Mouse (Mus musculus): ENCODE results near the gene Bmp2k.
A peak's percentile ranks its signal among the peaks of the same experiment; 100 is the strongest.

Bmp2k gene

GRCm38 (mm10) chr5:96997310-96997801 lies at the start of gene Bmp2k:
Gene Bmp2k, plus strand, starts transcription at chr5:96997689.
- Histone ChIP-seq H3K27me3 (ENCODE audit: control insufficient read depth, insufficient read depth, low read length, poor library complexity, severe bottlenecking) (no peaks in the 10 kb centered on the region), H3K36me3 (ENCODE audit: control insufficient read depth, insufficient read depth, low read length, poor library complexity, severe bottlenecking) (no peaks in the 10 kb centered on the region)
- DNase-seq (ENCODE audit: low read depth, low spot score), result peak; percentile 94

GRCm38 (mm10) chr5:96948856-96949527 lies 48.5 kb upstream of the Bmp2k start:
- H3K36me3 ChIP-seq (ENCODE audit: control insufficient read depth, insufficient read depth, low read length, poor library complexity, severe bottlenecking), result no peaks in the 10 kb centered on the region
- DNase-seq (ENCODE audit: low read depth, low spot score), result peak; percentile 82
- H3K27me3 ChIP-seq (ENCODE audit: control insufficient read depth, insufficient read depth, low read length, poor library complexity, severe bottlenecking), result no peaks in the 10 kb centered on the region

GRCm38 (mm10) chr5:96949839-96950666 lies 47.4 kb upstream of the Bmp2k start:
- no peaks in the 10 kb centered on the region for H3K27me3 ChIP-seq (ENCODE audit: control insufficient read depth, insufficient read depth, low read length, poor library complexity, severe bottlenecking)
- DNase-seq (ENCODE audit: low read depth, low spot score), result no peak
- H3K36me3 ChIP-seq (ENCODE audit: control insufficient read depth, insufficient read depth, low read length, poor library complexity, severe bottlenecking), result no peaks in the 10 kb centered on the region

- no peaks in the 10 kb centered on the region for H3K27me3 ChIP-seq (ENCODE audit: control insufficient read depth, insufficient read depth, low read length, poor library complexity, severe bottlenecking)
- DNase-seq (ENCODE audit: low read depth, low spot score), result no peak
- no peaks in the 10 kb centered on the region for H3K36me3 ChIP-seq (ENCODE audit: control insufficient read depth, insufficient read depth, low read length, poor library complexity, severe bottlenecking)
Observed at GRCm38 (mm10) chr5:96950667-96951492, 46.6 kb upstream of the Bmp2k start.

- no peak for DNase-seq (ENCODE audit: low read depth, low spot score)
- no peaks in the 10 kb centered on the region for H3K27me3 ChIP-seq (ENCODE audit: control insufficient read depth, insufficient read depth, low read length, poor library complexity, severe bottlenecking)
- H3K36me3 ChIP-seq (ENCODE audit: control insufficient read depth, insufficient read depth, low read length, poor library complexity, severe bottlenecking), result no peaks in the 10 kb centered on the region
Observed at GRCm38 (mm10) chr5:96951493-96952105, 45.9 kb upstream of the Bmp2k start.

GRCm38 (mm10) chr5:96954040-96954439 lies 43.4 kb upstream of the Bmp2k start:
- Histone ChIP-seq H3K27me3 (ENCODE audit: control insufficient read depth, insufficient read depth, low read length, poor library complexity, severe bottlenecking) (no peaks in the 10 kb centered on the region), H3K36me3 (ENCODE audit: control insufficient read depth, insufficient read depth, low read length, poor library complexity, severe bottlenecking) (no peaks in the 10 kb centered on the region)
- no peak for DNase-seq (ENCODE audit: low read depth, low spot score)

GRCm38 (mm10) chr5:96954466-96955027 lies 42.9 kb upstream of the Bmp2k start:
- Histone ChIP-seq H3K27me3 (ENCODE audit: control insufficient read depth, insufficient read depth, low read length, poor library complexity, severe bottlenecking) (no peaks in the 10 kb centered on the region), H3K36me3 (ENCODE audit: control insufficient read depth, insufficient read depth, low read length, poor library complexity, severe bottlenecking) (no peaks in the 10 kb centered on the region)
- DNase-seq (ENCODE audit: low read depth, low spot score), result no peak

GRCm38 (mm10) chr5:96956926-96957325 lies 40.6 kb upstream of the Bmp2k start:
- Histone ChIP-seq H3K27me3 (ENCODE audit: control insufficient read depth, insufficient read depth, low read length, poor library complexity, severe bottlenecking) (no peaks in the 10 kb centered on the region), H3K36me3 (ENCODE audit: control insufficient read depth, insufficient read depth, low read length, poor library complexity, severe bottlenecking) (no peaks in the 10 kb centered on the region)
- DNase-seq (ENCODE audit: low read depth, low spot score), result no peak

- H3K27me3 ChIP-seq (ENCODE audit: control insufficient read depth, insufficient read depth, low read length, poor library complexity, severe bottlenecking), result no peaks in the 10 kb centered on the region
- no peak for DNase-seq (ENCODE audit: low read depth, low spot score)
- H3K36me3 ChIP-seq (ENCODE audit: control insufficient read depth, insufficient read depth, low read length, poor library complexity, severe bottlenecking), result no peaks in the 10 kb centered on the region
Observed at GRCm38 (mm10) chr5:96961122-96961521, 36.4 kb upstream of the Bmp2k start.

GRCm38 (mm10) chr5:96961852-96962251 lies 35.6 kb upstream of the Bmp2k start:
- DNase-seq (ENCODE audit: low read depth, low spot score), result no peak
- H3K27me3 ChIP-seq (ENCODE audit: control insufficient read depth, insufficient read depth, low read length, poor library complexity, severe bottlenecking), result no peaks in the 10 kb centered on the region
- H3K36me3 ChIP-seq (ENCODE audit: control insufficient read depth, insufficient read depth, low read length, poor library complexity, severe bottlenecking), result no peaks in the 10 kb centered on the region

- peak; percentile 47 for DNase-seq (ENCODE audit: low read depth, low spot score)
- H3K27me3 ChIP-seq (ENCODE audit: control insufficient read depth, insufficient read depth, low read length, poor library complexity, severe bottlenecking), result no peaks in the 10 kb centered on the region
- H3K36me3 ChIP-seq (ENCODE audit: control insufficient read depth, insufficient read depth, low read length, poor library complexity, severe bottlenecking), result no peaks in the 10 kb centered on the region
Observed at GRCm38 (mm10) chr5:96962252-96962933, 35.1 kb upstream of the Bmp2k start.

GRCm38 (mm10) chr5:96962934-96963301 lies 34.6 kb upstream of the Bmp2k start:
- Histone ChIP-seq H3K36me3 (ENCODE audit: control insufficient read depth, insufficient read depth, low read length, poor library complexity, severe bottlenecking) (no peaks in the 10 kb centered on the region), H3K27me3 (ENCODE audit: control insufficient read depth, insufficient read depth, low read length, poor library complexity, severe bottlenecking) (no peaks in the 10 kb centered on the region)
- peak; percentile 73 for DNase-seq (ENCODE audit: low read depth, low spot score)

- no peaks in the 10 kb centered on the region for H3K36me3 ChIP-seq (ENCODE audit: control insufficient read depth, insufficient read depth, low read length, poor library complexity, severe bottlenecking)
- DNase-seq (ENCODE audit: low read depth, low spot score), result peak; percentile 53
- H3K27me3 ChIP-seq (ENCODE audit: control insufficient read depth, insufficient read depth, low read length, poor library complexity, severe bottlenecking), result no peaks in the 10 kb centered on the region
Observed at GRCm38 (mm10) chr5:96964062-96965028, 33.1 kb upstream of the Bmp2k start.
